Mouse (Mus musculus) layer of hippocampus, postnatal 25 days (tissue): Measurements from ENCODE around the gene Olfr1416. TPM values are rescaled to one million over a fixed set of nuclear protein-coding genes. Genes with fewer than 3 reads are reported as not detected.

Experiments
- DNase-seq, 2 experiments: peaks; one replicate each; pipeline ENCODE4 v3.0.0; 2022; ENCODE audit warnings: mixed read lengths in 2 of 2, low spot score in 1 of 2; ENCODE audit errors: extremely low spot score in 1 of 2
- microRNA-seq, 2 experiments: library from miRNA; unstranded; fragments of <30 nt; microRNA quantifications; one replicate each; pipeline ENCODE4 v1.2.0; 2021
- total RNA-seq, 2 experiments: library from RNA; stranded (reverse); gene quantifications; 2 replicates each; pipeline ENCODE4 v1.2.3; 2021

Olfr1416 gene
- total RNA-seq, 2 experiments from 2014 or later: not detected

DNA sequence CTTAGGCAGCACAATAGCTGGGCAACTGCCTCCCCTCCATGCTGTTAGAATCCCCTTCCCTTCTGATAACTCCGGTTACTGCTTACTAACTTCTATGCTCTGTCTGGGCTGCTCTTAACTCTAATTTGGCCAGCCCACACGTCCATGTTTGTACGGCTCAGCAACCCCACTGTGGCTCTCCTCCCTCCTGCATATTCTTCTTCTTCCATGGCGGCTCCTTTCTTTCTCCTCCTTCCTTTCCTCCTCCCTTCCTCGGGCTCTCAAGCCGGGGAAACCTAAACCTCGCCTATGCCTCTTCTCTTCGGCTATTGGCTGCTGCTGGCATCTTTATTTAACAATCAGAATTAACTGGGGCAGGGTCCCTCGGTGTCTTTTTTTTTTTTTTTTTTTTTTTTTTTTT is 52.1 kb downstream of the Olfr1416 start:
- DNase-seq: no peak

DNA sequence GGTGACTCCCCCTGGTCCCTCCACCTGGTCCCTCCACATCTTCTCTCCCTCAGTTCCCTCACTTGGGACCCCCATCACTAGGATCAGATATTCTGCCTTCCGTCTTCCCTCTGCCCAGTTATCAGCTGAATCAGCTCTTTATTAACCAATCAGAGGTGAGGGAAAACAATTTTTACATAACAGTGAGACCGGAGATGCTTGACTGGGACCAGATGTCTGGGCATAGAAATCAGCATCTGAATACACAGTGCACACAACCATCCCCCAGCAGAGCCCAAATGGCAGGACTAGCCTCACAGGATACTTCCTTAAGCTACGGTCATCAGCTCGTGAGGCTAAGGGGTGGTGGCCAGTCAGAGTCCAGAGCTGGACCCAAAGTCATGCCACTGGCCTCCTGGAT is 52.8 kb downstream of the Olfr1416 start:
- DNase-seq: no peak

DNA sequence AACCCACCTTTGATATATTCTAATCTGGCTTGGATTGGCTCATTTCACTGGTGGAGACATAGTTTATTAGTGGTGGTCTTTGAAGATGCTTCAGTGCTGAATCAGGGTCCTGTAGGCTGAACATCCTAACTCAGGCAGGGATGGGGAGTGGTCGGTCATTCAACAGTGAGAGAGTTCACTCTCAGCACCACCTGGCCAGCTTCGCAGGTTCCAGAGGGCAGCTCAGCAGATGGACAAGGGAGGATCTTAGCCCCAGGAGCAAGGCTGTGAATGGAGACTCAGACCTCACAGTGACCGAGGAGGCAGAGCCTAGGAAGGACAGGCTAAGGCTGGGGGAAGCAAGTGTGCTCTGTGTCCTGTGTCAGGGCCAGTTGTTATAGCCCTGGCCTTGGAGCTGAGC is 53.5 kb downstream of the Olfr1416 start:
- no peak for DNase-seq

DNA sequence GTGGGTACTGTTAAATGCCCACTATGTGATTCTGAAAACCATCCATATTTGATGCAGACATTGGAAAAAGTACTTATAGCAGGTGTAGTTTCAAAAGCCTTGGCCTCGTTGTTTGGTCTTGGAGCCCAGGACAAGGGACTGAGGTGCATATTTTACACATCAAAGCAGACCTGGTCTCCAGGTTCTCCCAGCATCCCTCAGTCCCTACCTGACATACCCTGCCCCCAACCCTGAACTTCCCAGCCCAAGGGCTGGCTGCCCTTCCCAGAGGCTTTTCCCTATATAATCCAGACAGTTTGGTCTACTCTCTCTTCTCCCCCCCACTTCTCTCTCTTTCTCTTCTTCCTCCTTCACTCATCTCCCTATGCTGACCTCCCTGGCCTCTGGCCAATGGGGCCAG is 53.9 kb downstream of the Olfr1416 start:
- no peak for DNase-seq

Small RNA genes lying within 50 kb of the gene (microRNA-seq; reads per million reads assigned to microRNA genes)
- 14.7 to 16.3 reads per million in 2 experiments for gene Mir6900

Other genes with a start within 250 kb of the Olfr1416 start
- gene Ndufa10, start 11.3 kb downstream of the Olfr1416 start, total RNA-seq: 100 to 1,000 TPM; 259 to 264 TPM
- gene Olfr1415, start 11.0 kb upstream of the Olfr1416 start, total RNA-seq: not detected
- not detected for gene Olfr1414, start 33.5 kb upstream of the Olfr1416 start, total RNA-seq
- not detected for gene Olfr1413, start 86.2 kb upstream of the Olfr1416 start, total RNA-seq
- not detected for gene Olfr1412, start 100.7 kb upstream of the Olfr1416 start, total RNA-seq
- gene Olfr1411, start 109.3 kb upstream of the Olfr1416 start, total RNA-seq: not detected
- gene Olfr1410, start 120.7 kb upstream of the Olfr1416 start, total RNA-seq: not detected
- under 1 TPM in 1 of 2 experiments, not detected in 1; 0.12 TPM for gene Olfr12, start 132.7 kb upstream of the Olfr1416 start, total RNA-seq
- gene Cops9, start 156.9 kb upstream of the Olfr1416 start, total RNA-seq: 100 to 1,000 TPM; 323 to 367 TPM
- under 1 TPM; 0.38 to 0.44 TPM for gene Otos, start 163.7 kb upstream of the Olfr1416 start, total RNA-seq